Mouse (Mus musculus) CH12.LX (cell line): ENCODE measurements around the gene Wasl. TPM values are rescaled to one million over a fixed set of nuclear protein-coding genes. Genes with fewer than 3 reads are reported as not detected.

Source experiments
- DNase-seq: peaks from one replicate; pipeline ENCODE4 v3.0.0-alpha.2; 2013; ENCODE audit errors: extremely low read depth
- H3K27ac ChIP-seq: 2 replicates; pipeline ENCODE4 v1.5.1; 2012; ENCODE audit warnings: low read depth, mild to moderate bottlenecking, control low read depth, moderate library complexity; ENCODE audit not compliant: insufficient read depth
- H3K27me3 ChIP-seq: replicated peaks from 2 replicates; pipeline ENCODE3; 2012; ENCODE audit warnings: inconsistent platforms
- H3K36me3 ChIP-seq, 2 experiments: replicated peaks in 1 of 2; 2 replicates each; pipeline versions ENCODE3 to v1.6.1; 2012; ENCODE audit warnings: inconsistent platforms in 1 of 2, low read length in 1 of 2, mild to moderate bottlenecking in 1 of 2, mixed read lengths in 1 of 2, moderate library complexity in 1 of 2; ENCODE audit not compliant: control insufficient read depth in 1 of 2, insufficient read depth in 1 of 2
- H3K4me1 ChIP-seq, 2 experiments: 2 replicates each; pipeline ENCODE4 v1.6.1; 2012; ENCODE audit warnings: inconsistent platforms in 1 of 2, moderate library complexity in 1 of 2; ENCODE audit not compliant: insufficient read depth in 2 of 2, control insufficient read depth in 1 of 2
- H3K4me2 ChIP-seq: 2 replicates; pipeline ENCODE4 v1.6.1; 2012; ENCODE audit warnings: low read depth, mild to moderate bottlenecking, control low read depth; ENCODE audit not compliant: poor library complexity, insufficient read depth, severe bottlenecking
- H3K4me3 ChIP-seq, 3 experiments: fragments of 150-350 bp in 1 of 3; sonication (generic) in 1 of 3; replicated peaks in 1 of 3; 2 replicates each; pipeline versions ENCODE3 to v1.5.1; 2011 to 2012; ENCODE audit warnings: low read depth in 2 of 3, low read length in 2 of 3, mild to moderate bottlenecking in 2 of 3, moderate library complexity in 2 of 3, control low read depth in 1 of 3, improper control_type of control experiment in 1 of 3, inconsistent platforms in 1 of 3, mixed read lengths in 1 of 3; ENCODE audit not compliant: poor library complexity in 1 of 3
- H3K79me2 ChIP-seq: replicated peaks from 2 replicates; pipeline ENCODE4 v1.6.1; 2012; ENCODE audit warnings: mild to moderate bottlenecking, moderate library complexity; ENCODE audit not compliant: control insufficient read depth, poor library complexity, insufficient read depth, severe bottlenecking; ENCODE audit errors: extremely low read depth
- H3K9ac ChIP-seq: 2 replicates; pipeline ENCODE4 v1.6.1; 2012; ENCODE audit warnings: low read depth, mild to moderate bottlenecking, control low read depth, moderate library complexity; ENCODE audit not compliant: insufficient read depth
- H3K9me3 ChIP-seq: replicated peaks from 2 replicates; pipeline ENCODE3; 2012; ENCODE audit warnings: low read length, inconsistent platforms, mixed read lengths
- BHLHE40 ChIP-seq: IDR thresholded peaks from 2 replicates; pipeline ENCODE4 v1.6.1; 2011; ENCODE audit warnings: mild to moderate bottlenecking, low read depth, low read length, improper control_type of control experiment
- CHD1 ChIP-seq: IDR thresholded peaks from 2 replicates; pipeline ENCODE4 v1.6.1; 2012; ENCODE audit warnings: low read depth, low read length, improper control_type of control experiment, inconsistent platforms
- CHD2 ChIP-seq: IDR thresholded peaks from 2 replicates; pipeline ENCODE4 v1.6.1; 2011; ENCODE audit warnings: low read length, improper control_type of control experiment
- CTCF ChIP-seq, 2 experiments: IDR thresholded peaks in 1 of 2; conservative IDR thresholded peaks in 1 of 2; 2 replicates each; pipeline ENCODE4 v1.5.1; 2011 to 2012; ENCODE audit warnings: low read depth in 2 of 2, low read length in 2 of 2, improper control_type of control experiment in 1 of 2, inconsistent platforms in 1 of 2, mild to moderate bottlenecking in 1 of 2, moderate library complexity in 1 of 2
- E2F4 ChIP-seq: IDR thresholded peaks from 2 replicates; pipeline ENCODE4 v1.6.1; 2011; ENCODE audit warnings: low read depth, low read length, improper control_type of control experiment; ENCODE audit not compliant: insufficient replicate concordance
- ELF1 ChIP-seq: IDR thresholded peaks from 2 replicates; pipeline ENCODE4 v1.6.1; 2014; ENCODE audit warnings: low read depth, mild to moderate bottlenecking, inconsistent platforms, low read length, improper control_type of control experiment
- EP300 ChIP-seq: IDR thresholded peaks from 2 replicates; pipeline ENCODE4 v1.6.1; 2011; ENCODE audit warnings: low read length, improper control_type of control experiment
- ETS1 ChIP-seq: conservative IDR thresholded peaks from 2 replicates; pipeline ENCODE4 v1.6.1; 2012; ENCODE audit warnings: low read depth, mild to moderate bottlenecking, inconsistent platforms, low read length, improper control_type of control experiment, moderate library complexity
- GABPA ChIP-seq: IDR thresholded peaks from 2 replicates; pipeline ENCODE4 v1.6.1; 2012; ENCODE audit warnings: low read depth, low read length, improper control_type of control experiment, inconsistent platforms; ENCODE audit not compliant: insufficient replicate concordance
- HCFC1 ChIP-seq: IDR thresholded peaks from 2 replicates; pipeline ENCODE4 v1.6.1; 2012; ENCODE audit warnings: low read depth, mild to moderate bottlenecking, inconsistent platforms, low read length, improper control_type of control experiment
- IRF4 ChIP-seq: IDR thresholded peaks from 2 replicates; pipeline ENCODE4 v1.6.1; 2014; ENCODE audit warnings: low read depth, mild to moderate bottlenecking, inconsistent platforms, low read length, improper control_type of control experiment
- JUN ChIP-seq: IDR thresholded peaks from 2 replicates; pipeline ENCODE4 v1.6.1; 2011; ENCODE audit warnings: low read depth, mild to moderate bottlenecking, low read length, improper control_type of control experiment, moderate library complexity; ENCODE audit not compliant: insufficient read depth
- JUND ChIP-seq: conservative IDR thresholded peaks from 2 replicates; pipeline ENCODE4 v1.6.1; 2011; ENCODE audit warnings: low read depth, low read length, improper control_type of control experiment
- KAT2A ChIP-seq: IDR thresholded peaks from 2 replicates; pipeline ENCODE4 v1.6.1; 2012; ENCODE audit warnings: low read length, improper control_type of control experiment, inconsistent platforms; ENCODE audit not compliant: insufficient replicate concordance
- MAFK ChIP-seq: IDR thresholded peaks from 2 replicates; pipeline ENCODE4 v1.6.1; 2011; ENCODE audit warnings: low read length, improper control_type of control experiment; ENCODE audit not compliant: insufficient replicate concordance
- MAX ChIP-seq: IDR thresholded peaks from 2 replicates; pipeline ENCODE4 v1.6.1; 2011; ENCODE audit warnings: low read length, improper control_type of control experiment
- MAZ ChIP-seq: IDR thresholded peaks from 2 replicates; pipeline ENCODE4 v1.6.1; 2012; ENCODE audit warnings: low read depth, mild to moderate bottlenecking, inconsistent platforms, low read length, improper control_type of control experiment, moderate library complexity
- MEF2A ChIP-seq: IDR thresholded peaks from 2 replicates; pipeline ENCODE4 v1.6.1; 2014; ENCODE audit warnings: low read depth, mild to moderate bottlenecking, inconsistent platforms, low read length, improper control_type of control experiment, borderline replicate concordance
- MXI1 ChIP-seq: IDR thresholded peaks from 2 replicates; pipeline ENCODE4 v1.6.1; 2011; ENCODE audit warnings: mild to moderate bottlenecking, low read depth, low read length, improper control_type of control experiment
- MYC ChIP-seq: IDR thresholded peaks from 2 replicates; pipeline ENCODE4 v1.6.1; 2011; ENCODE audit warnings: low read depth, mild to moderate bottlenecking, improper control_type of control experiment, low read length
- NELFE ChIP-seq: IDR thresholded peaks from 2 replicates; pipeline ENCODE4 v1.6.1; 2011; ENCODE audit warnings: low read depth, low read length, improper control_type of control experiment
- NRF1 ChIP-seq: IDR thresholded peaks from 2 replicates; pipeline ENCODE4 v1.6.1; 2014; ENCODE audit warnings: low read depth, mild to moderate bottlenecking, inconsistent platforms, low read length, improper control_type of control experiment, moderate library complexity
- PAX5 ChIP-seq: IDR thresholded peaks from 2 replicates; pipeline ENCODE4 v1.6.1; 2012; ENCODE audit warnings: low read length, inconsistent platforms, mixed read lengths
- POLR2A ChIP-seq: IDR thresholded peaks from 2 replicates; pipeline ENCODE4 v1.6.1; 2011; ENCODE audit warnings: low read depth, mild to moderate bottlenecking, improper control_type of control experiment, low read length
- POLR2AphosphoS2 ChIP-seq: IDR thresholded peaks from 2 replicates; pipeline ENCODE4 v1.6.1; 2011; ENCODE audit warnings: low read depth, low read length, improper control_type of control experiment
- RAD21 ChIP-seq: IDR thresholded peaks from 2 replicates; pipeline ENCODE4 v1.6.1; 2011; ENCODE audit warnings: low read depth, mild to moderate bottlenecking, low read length, improper control_type of control experiment, moderate library complexity
- RCOR1 ChIP-seq: conservative IDR thresholded peaks from 2 replicates; pipeline ENCODE4 v1.6.1; 2012; ENCODE audit warnings: low read depth, mild to moderate bottlenecking, inconsistent platforms, low read length, improper control_type of control experiment
- SIN3A ChIP-seq: IDR thresholded peaks from 2 replicates; pipeline ENCODE4 v1.6.1; 2012; ENCODE audit warnings: low read length, improper control_type of control experiment, inconsistent platforms
- SMC3 ChIP-seq: IDR thresholded peaks from 2 replicates; pipeline ENCODE4 v1.6.1; 2011; ENCODE audit warnings: low read depth, low read length, improper control_type of control experiment
- TCF12 ChIP-seq: IDR thresholded peaks from 2 replicates; pipeline ENCODE4 v1.6.1; 2014; ENCODE audit warnings: low read depth, mild to moderate bottlenecking, inconsistent platforms, low read length, improper control_type of control experiment
- UBTF ChIP-seq: IDR thresholded peaks from 2 replicates; pipeline ENCODE4 v1.6.1; 2012; ENCODE audit warnings: low read depth, mild to moderate bottlenecking, inconsistent platforms, low read length, improper control_type of control experiment, moderate library complexity
- USF1 ChIP-seq: IDR thresholded peaks from 2 replicates; pipeline ENCODE4 v1.6.1; 2014; ENCODE audit warnings: low read depth, mild to moderate bottlenecking, inconsistent platforms, low read length, improper control_type of control experiment
- USF2 ChIP-seq: conservative IDR thresholded peaks from 2 replicates; pipeline ENCODE4 v1.6.1; 2011; ENCODE audit warnings: low read depth, low read length, improper control_type of control experiment
- ZC3H11A ChIP-seq: IDR thresholded peaks from 2 replicates; pipeline ENCODE4 v1.6.1; 2012; ENCODE audit warnings: low read depth, mild to moderate bottlenecking, inconsistent platforms, low read length, improper control_type of control experiment
- ZKSCAN1 ChIP-seq: IDR thresholded peaks from 2 replicates; pipeline ENCODE4 v1.6.1; 2012; ENCODE audit warnings: low read depth, inconsistent platforms, low read length, improper control_type of control experiment, borderline replicate concordance
- ZMIZ1 ChIP-seq: IDR thresholded peaks from 2 replicates; pipeline ENCODE4 v1.6.1; 2012; ENCODE audit warnings: low read depth, mild to moderate bottlenecking, inconsistent platforms, low read length, improper control_type of control experiment
- ZNF384 ChIP-seq: IDR thresholded peaks from 2 replicates; pipeline ENCODE4 v1.6.1; 2012; ENCODE audit warnings: low read depth, low read length, improper control_type of control experiment, inconsistent platforms
- dilution Hi-C: fragments of 300-500 bp; cut with MboI; formaldehyde crosslinking; loops from 2 replicates; pipeline ENCODE4 v1.14.3; 2020; ENCODE audit warnings: low sequenced_read_pairs; ENCODE audit not compliant: extremely low pct_unique_long_range_greater_than_20kb, extremely low pct_ligation_motif_present
- in situ Hi-C: fragments of 300-500 bp; cut with MboI; formaldehyde crosslinking; loops from 3 replicates; pipeline ENCODE4 v1.14.3; 2019; ENCODE audit warnings: low sequenced_read_pairs, low pct_ligation_motif_present, low pct_unique_long_range_greater_than_20kb, mixed read lengths
- polyA plus RNA-seq: library from polyadenylated mRNA; unstranded; fragments of >175 nt; gene quantifications from 2 replicates; pipeline ENCODE4 v1.2.1, GENCODE M21; 2012; ENCODE audit warnings: low read depth; ENCODE audit not compliant: insufficient read length
- total RNA-seq, 2 experiments: library from RNA; depleted of rRNA; stranded (reverse); fragments of 300-350 nt in 1 of 2; fragments of >200 nt in 1 of 2; gene quantifications; 2 replicates each; pipeline ENCODE4 v1.2.3; 2012 to 2014

Gene Wasl
- total RNA-seq (2012; rRNA removed) (3.9 and 5.6 TPM in 2 replicates), total RNA-seq (2014; rRNA removed) (7.6 and 7.8 TPM in 2 replicates), polyA plus RNA-seq (7.4 and 8.4 TPM in 2 replicates)

DNA sequence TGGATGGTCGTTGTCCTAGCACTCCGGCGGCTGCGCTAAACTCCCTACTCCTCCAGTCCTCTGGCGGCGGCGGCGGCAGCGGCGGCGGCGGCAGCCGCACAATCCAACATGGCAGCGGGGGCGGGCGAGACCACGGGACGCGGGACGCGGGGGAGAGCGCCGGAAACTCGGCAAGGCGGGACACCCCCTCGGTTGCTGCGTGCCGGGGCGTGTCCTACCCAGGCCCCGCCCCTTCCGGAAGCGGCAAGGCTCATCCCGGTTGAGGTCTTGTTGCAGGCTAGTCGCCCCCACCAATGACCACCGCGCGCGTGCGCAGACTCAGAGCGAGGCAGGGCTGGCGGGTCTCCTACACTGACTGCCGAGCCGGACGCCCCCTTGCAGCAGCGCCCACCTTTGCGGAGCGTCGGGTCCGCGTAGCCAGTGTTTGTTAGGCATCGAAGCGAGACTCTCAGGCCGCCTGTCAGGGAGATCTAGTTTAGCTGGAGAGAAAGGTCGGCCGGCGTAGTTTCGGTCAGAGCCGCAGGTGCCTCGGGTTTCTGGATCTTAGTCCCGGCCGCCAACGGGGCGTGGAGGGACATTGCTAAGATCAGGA is at the start of gene Wasl:
Gene Wasl, minus strand, starts transcription at position 143 of the 592 bp plus-strand sequence.
- H3K79me2 ChIP-seq, result peaks cover 36% of the 10 kb centered on the region
- H3K36me3 ChIP-seq, result peaks cover 0 to 7% of the 10 kb centered on the region in 2 experiments
- in situ Hi-C loops (no loop called here), dilution Hi-C loops (no loop called here)
- TF ChIP-seq MEF2A (peak; percentile 38), JUN (no peak), RAD21 (no peak), BHLHE40 (peak; percentile 60), MYC (0 out of 2 replicates have a peak, but pooled peaks have one; percentile 26), MXI1 (peak; percentile 11; the same call in 1 of the 2 replicates), UBTF (no peak), POLR2AphosphoS2 (peak; percentile 63; the same call in 1 of the 2 replicates), NRF1 (peak; percentile 97), CTCF (conservative IDR thresholded peaks at IDR 0.05 in 1 of 2, IDR thresholded peaks at IDR 0.05 in 1 of 2; ENCODE audit: low read depth in 2 of 2, low read length in 2 of 2) (no peak), MAZ (peak; percentile 72; the same call in 1 of the 2 replicates), CHD1 (peak; percentile 97; the same call in 1 of the 2 replicates), TCF12 (peak; percentile 76), USF2 (no peak), KAT2A (peak; percentile 69; the same call in 1 of the 2 replicates), ZNF384 (no peak), EP300 (no peak), PAX5 (no peak), NELFE (peak; percentile 81), SIN3A (peak; percentile 72), E2F4 (no peak), RCOR1 (no peak), GABPA (no peak; the same call in 1 of the 2 replicates), POLR2A (peak; percentile 86), SMC3 (no peak), MAFK (no peak), HCFC1 (peak; percentile 83), ZKSCAN1 (no peak), ELF1 (peak; percentile 96), ETS1 (no peak), ZMIZ1 (peak; percentile 65), CHD2 (no peak), MAX (0 out of 2 replicates have a peak, but pooled peaks have one; percentile 27), JUND (no peak), IRF4 (peak; percentile 53), USF1 (no peak), ZC3H11A (no peak)
- peak within 1 kb of the TSS; percentile 96 to 98 (median 96) for H3K4me3 ChIP-seq
- H3K27ac ChIP-seq, result peak within 1 kb of the TSS; percentile 53
- H3K27me3 ChIP-seq, result no peaks in the 10 kb centered on the region
- peak within 1 kb of the TSS; percentile 81 for H3K4me2 ChIP-seq
- H3K9ac ChIP-seq, result peak within 1 kb of the TSS; percentile 88
- DNase-seq, result peak; percentile 92
- no peaks in the 10 kb centered on the region for H3K9me3 ChIP-seq
- peaks cover 2 to 19% of the 10 kb centered on the region in 2 experiments; a peak in 2 of 4 replicates for H3K4me1 ChIP-seq
